ENCODE assay signal across 16 mouse cellular contexts in the genomic region with DNA sequence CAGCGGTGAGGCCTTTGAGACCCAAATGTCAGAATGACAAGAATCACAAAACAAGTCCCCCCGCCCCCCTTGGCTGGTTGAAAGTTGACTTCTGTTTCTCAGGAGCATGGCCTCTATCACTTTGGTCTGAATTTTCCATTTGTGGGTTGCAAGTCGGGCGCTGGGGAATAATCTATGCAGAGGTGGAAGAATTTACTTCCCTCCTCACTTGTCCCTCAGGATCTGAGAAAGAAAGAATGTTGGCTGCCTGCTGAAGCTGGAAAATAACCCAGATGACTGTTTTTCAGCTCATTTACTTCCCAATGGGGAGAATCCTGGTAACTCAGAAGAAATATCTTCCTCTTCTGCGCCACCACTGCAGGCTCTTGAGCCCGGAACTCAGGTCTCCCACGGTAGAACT. TPM values are rescaled to one million over a fixed set of nuclear protein-coding genes. Genes with fewer than 3 reads are reported as not detected.
"Had no signal": no experiment of that assay in that cellular context is flagged by ENCODE, and none has a peak within 500 bp of the region (broad histone marks: within the 10 kb centered on the region; RNA-seq: fewer than 3 reads in every experiment).

No protein-coding gene starts in this region.

- H3K27ac ChIP-seq: limb, embryonic 12.5 days; liver, embryonic 13.5 days; lung, embryonic 15.5 days; macrophage; midbrain, embryonic 15.5 days; neural tube, embryonic 12.5 days had no signal

- H3K4me3 ChIP-seq: limb, embryonic 12.5 days; liver, embryonic 13.5 days; lung, embryonic 15.5 days; megakaryocyte, embryonic 14.5 days; midbrain, embryonic 15.5 days; neural tube, embryonic 12.5 days had no signal

- ATAC-seq: liver, postnatal 0 days; midbrain, embryonic 15.5 days had no signal

- DNase-seq: kidney, postnatal 36 days; liver; liver, embryonic 13.5 days; liver, postnatal 0 days; lung, postnatal 14 days; spleen, adult 18-20 months; thymus, adult 18-20 months; thymus, postnatal 14 days had no signal

RNA-seq across cellular contexts. Expression of a gene that starts 5.5 kb away (rescaled TPM):
- total RNA-seq: monocyte, adult 5-6 weeks; neutrophil, adult 5-6 weeks had no signal
